Mouse (Mus musculus): ENCODE data around the gene Mrnip. TPM values are rescaled to one million over a fixed set of nuclear protein-coding genes. Genes with fewer than 3 reads are reported as not detected.

Gene Mrnip
- polyA plus RNA-seq, 1 experiment from 2014 or later: 10.5 TPM

- no peaks in the 10 kb centered on the region for H3K27me3 ChIP-seq (replicated peaks)
- H3K4me3 ChIP-seq (replicated peaks): no peak overlapping the region
- H3K4me2 ChIP-seq: no peak overlapping the region
- H3K9me3 ChIP-seq: no peaks in the 10 kb centered on the region
- no peak overlapping the region for H3K27ac ChIP-seq
- WGBS: 73% methylated on average over 3 of the region's 3 CpGs
- no peaks in the 10 kb centered on the region for H3K36me3 ChIP-seq
- no peak overlapping the region for H3K9ac ChIP-seq
- no peaks in the 10 kb centered on the region for H3K4me1 ChIP-seq
- no peak for ATAC-seq (ENCODE audit: insufficient read depth, low FRiP score, low read depth)
Observed at GRCm38 (mm10) chr11:50192278-50192677, 18.0 kb downstream of the Mrnip start.

GRCm38 (mm10) chr11:50194070-50194469 lies 19.8 kb downstream of the Mrnip start:
- Histone ChIP-seq H3K4me1 (no peaks in the 10 kb centered on the region), H3K9me3 (no peaks in the 10 kb centered on the region), H3K4me2 (no peak overlapping the region), H3K9ac (no peak overlapping the region), H3K4me3 (replicated peaks) (no peak overlapping the region), H3K36me3 (peaks cover 3% of the 10 kb centered on the region; the same call in 1 of the 2 replicates), H3K27ac (no peak overlapping the region), H3K27me3 (replicated peaks) (no peaks in the 10 kb centered on the region)
- 68% methylated on average over 7 of the region's 7 CpGs for WGBS
- ATAC-seq (ENCODE audit: insufficient read depth, low FRiP score, low read depth): no peak

- Histone ChIP-seq H3K9ac (no peak overlapping the region), H3K36me3 (peaks cover 10% of the 10 kb centered on the region), H3K4me1 (no peaks in the 10 kb centered on the region), H3K4me2 (no peak overlapping the region), H3K27me3 (replicated peaks) (no peaks in the 10 kb centered on the region), H3K4me3 (replicated peaks) (no peak overlapping the region), H3K9me3 (no peaks in the 10 kb centered on the region), H3K27ac (no peak overlapping the region)
- no peak for ATAC-seq (ENCODE audit: insufficient read depth, low FRiP score, low read depth)
- WGBS: 62% methylated on average over 4 of the region's 4 CpGs
Observed at GRCm38 (mm10) chr11:50194793-50195192, 20.5 kb downstream of the Mrnip start.

- H3K4me3 ChIP-seq (replicated peaks): no peak overlapping the region
- ATAC-seq (ENCODE audit: insufficient read depth, low FRiP score, low read depth): no peak
- H3K27ac ChIP-seq: no peak overlapping the region
- WGBS: 80% methylated on average over 4 of the region's 4 CpGs
- no peak overlapping the region for H3K4me2 ChIP-seq
- no peaks in the 10 kb centered on the region for H3K9me3 ChIP-seq
- H3K9ac ChIP-seq: no peak overlapping the region
- H3K4me1 ChIP-seq: no peaks in the 10 kb centered on the region
- peaks cover 37% of the 10 kb centered on the region for H3K36me3 ChIP-seq
- no peaks in the 10 kb centered on the region for H3K27me3 ChIP-seq (replicated peaks)
Observed at GRCm38 (mm10) chr11:50197500-50197899, 23.3 kb downstream of the Mrnip start.

GRCm38 (mm10) chr11:50198219-50198846 lies 24.1 kb downstream of the Mrnip start:
- H3K4me1 ChIP-seq: no peaks in the 10 kb centered on the region
- ATAC-seq (ENCODE audit: insufficient read depth, low FRiP score, low read depth): no peak
- no peaks in the 10 kb centered on the region for H3K9me3 ChIP-seq
- H3K27ac ChIP-seq: no peak overlapping the region
- peaks cover 41% of the 10 kb centered on the region for H3K36me3 ChIP-seq
- H3K4me3 ChIP-seq (replicated peaks): no peak overlapping the region
- WGBS: 79% methylated on average over 4 of the region's 5 CpGs
- no peaks in the 10 kb centered on the region for H3K27me3 ChIP-seq (replicated peaks)
- no peak overlapping the region for H3K4me2 ChIP-seq
- no peak overlapping the region for H3K9ac ChIP-seq

GRCm38 (mm10) chr11:50198916-50199315 lies 24.7 kb downstream of the Mrnip start:
- H3K27ac ChIP-seq: no peak overlapping the region
- WGBS: 83% methylated on average over 2 of the region's 2 CpGs
- no peaks in the 10 kb centered on the region for H3K9me3 ChIP-seq
- H3K9ac ChIP-seq: no peak overlapping the region
- H3K4me2 ChIP-seq: no peak overlapping the region
- H3K4me1 ChIP-seq: no peaks in the 10 kb centered on the region
- no peak overlapping the region for H3K4me3 ChIP-seq (replicated peaks)
- H3K36me3 ChIP-seq: peaks cover 41% of the 10 kb centered on the region
- ATAC-seq (ENCODE audit: insufficient read depth, low FRiP score, low read depth): no peak
- no peaks in the 10 kb centered on the region for H3K27me3 ChIP-seq (replicated peaks)

GRCm38 (mm10) chr11:50200613-50201012 lies 26.4 kb downstream of the Mrnip start:
- no peak for ATAC-seq (ENCODE audit: insufficient read depth, low FRiP score, low read depth)
- no peak overlapping the region for H3K4me2 ChIP-seq
- H3K4me3 ChIP-seq (replicated peaks): no peak overlapping the region
- no peak overlapping the region for H3K27ac ChIP-seq
- no peaks in the 10 kb centered on the region for H3K27me3 ChIP-seq (replicated peaks)
- WGBS: 81% methylated on average over 8 of the region's 8 CpGs
- H3K9ac ChIP-seq: no peak overlapping the region
- peaks cover 56% of the 10 kb centered on the region for H3K36me3 ChIP-seq
- H3K4me1 ChIP-seq: no peaks in the 10 kb centered on the region
- H3K9me3 ChIP-seq: no peaks in the 10 kb centered on the region

- Histone ChIP-seq H3K27me3 (replicated peaks) (no peaks in the 10 kb centered on the region), H3K4me3 (replicated peaks) (no peak overlapping the region), H3K9me3 (no peaks in the 10 kb centered on the region), H3K9ac (no peak overlapping the region), H3K4me2 (no peak overlapping the region), H3K4me1 (no peaks in the 10 kb centered on the region), H3K36me3 (peaks cover 66% of the 10 kb centered on the region), H3K27ac (no peak overlapping the region)
- WGBS: 90% methylated on average over 3 of the region's 3 CpGs
- no peak for ATAC-seq (ENCODE audit: insufficient read depth, low FRiP score, low read depth)
Observed at GRCm38 (mm10) chr11:50201590-50201989, 27.3 kb downstream of the Mrnip start.

GRCm38 (mm10) chr11:50203302-50203827 lies 29.1 kb downstream of the Mrnip start:
- no peak overlapping the region for H3K27ac ChIP-seq
- no peak overlapping the region for H3K9ac ChIP-seq
- H3K9me3 ChIP-seq: no peaks in the 10 kb centered on the region
- H3K27me3 ChIP-seq (replicated peaks): no peaks in the 10 kb centered on the region
- H3K4me3 ChIP-seq (replicated peaks): no peak overlapping the region
- no peak for ATAC-seq (ENCODE audit: insufficient read depth, low FRiP score, low read depth)
- 91% methylated on average over 9 of the region's 9 CpGs for WGBS
- H3K36me3 ChIP-seq: peaks cover 82% of the 10 kb centered on the region
- H3K4me2 ChIP-seq: no peak overlapping the region
- H3K4me1 ChIP-seq: no peaks in the 10 kb centered on the region

GRCm38 (mm10) chr11:50205434-50205833 lies 31.2 kb downstream of the Mrnip start:
- Histone ChIP-seq H3K27me3 (replicated peaks) (no peaks in the 10 kb centered on the region), H3K27ac (no peak overlapping the region), H3K4me2 (no peak overlapping the region), H3K36me3 (peaks cover 65% of the 10 kb centered on the region), H3K4me1 (0 out of 2 replicates have a peak, but pooled peaks cover 5% of the 10 kb centered on the region), H3K9me3 (no peaks in the 10 kb centered on the region), H3K9ac (no peak overlapping the region), H3K4me3 (replicated peaks) (no peak overlapping the region)
- ATAC-seq (ENCODE audit: insufficient read depth, low FRiP score, low read depth): no peak
- WGBS: 92% methylated on average over 3 of the region's 3 CpGs

- no peak for ATAC-seq (ENCODE audit: insufficient read depth, low FRiP score, low read depth)
- 80% methylated on average over 2 of the region's 2 CpGs for WGBS
- Histone ChIP-seq H3K4me3 (replicated peaks) (no peak overlapping the region), H3K4me1 (peaks cover 8% of the 10 kb centered on the region), H3K36me3 (peaks cover 59% of the 10 kb centered on the region), H3K27ac (no peak overlapping the region), H3K9me3 (no peaks in the 10 kb centered on the region), H3K27me3 (replicated peaks) (no peaks in the 10 kb centered on the region), H3K9ac (no peak overlapping the region), H3K4me2 (no peak overlapping the region)
Observed at GRCm38 (mm10) chr11:50206037-50206436, 31.8 kb downstream of the Mrnip start.

GRCm38 (mm10) chr11:50207344-50207743 lies 33.1 kb downstream of the Mrnip start:
- Histone ChIP-seq H3K4me1 (peaks cover 10% of the 10 kb centered on the region), H3K27me3 (replicated peaks) (no peaks in the 10 kb centered on the region), H3K27ac (no peak overlapping the region), H3K36me3 (peaks cover 46% of the 10 kb centered on the region), H3K9ac (no peak overlapping the region), H3K4me3 (replicated peaks) (no peak overlapping the region), H3K9me3 (no peaks in the 10 kb centered on the region), H3K4me2 (no peak overlapping the region)
- no peak for ATAC-seq (ENCODE audit: insufficient read depth, low FRiP score, low read depth)
- 94% methylated on average over 14 of the region's 14 CpGs for WGBS

GRCm38 (mm10) chr11:50208039-50208438 lies 33.8 kb downstream of the Mrnip start:
- Histone ChIP-seq H3K27me3 (replicated peaks) (no peaks in the 10 kb centered on the region), H3K4me1 (peaks cover 15% of the 10 kb centered on the region), H3K9me3 (no peaks in the 10 kb centered on the region), H3K4me3 (replicated peaks) (no peak overlapping the region), H3K27ac (no peak overlapping the region), H3K9ac (no peak overlapping the region), H3K4me2 (no peak overlapping the region), H3K36me3 (peaks cover 41% of the 10 kb centered on the region)
- 91% methylated on average over 5 of the region's 5 CpGs for WGBS
- no peak for ATAC-seq (ENCODE audit: insufficient read depth, low FRiP score, low read depth)
